In the genomic region with DNA sequence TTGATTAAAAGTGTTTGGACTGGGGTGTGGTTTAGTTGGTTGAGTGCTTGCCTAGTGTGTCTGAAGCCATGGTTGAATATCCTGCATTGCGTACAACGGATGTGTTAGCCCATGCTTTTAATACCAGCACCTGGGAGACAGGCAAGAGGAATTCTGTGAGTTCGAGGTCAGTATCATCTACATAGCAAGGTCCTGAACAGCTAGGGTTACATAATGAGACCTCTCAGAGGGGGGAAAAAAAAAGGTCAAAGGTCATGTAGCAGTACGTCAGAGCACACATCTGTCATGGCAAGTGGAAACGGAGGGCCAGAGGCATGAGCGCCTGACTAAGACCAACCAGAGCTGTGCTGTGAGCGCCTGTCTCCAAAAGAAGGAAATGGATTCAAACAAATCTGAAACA, we compare ENCODE assay signal across 8 mouse cellular contexts. TPM values are rescaled to one million over a fixed set of nuclear protein-coding genes. Genes with fewer than 3 reads are reported as not detected.
A peak's percentile ranks its signal among the peaks of the same experiment; 100 is the strongest.
DNase-seq lines count a peak whose midpoint lies in the region; ATAC-seq and TF ChIP-seq lines count a peak whose summit lies in the region.

No protein-coding gene starts in this region.

- peaks cover 16% of the 10 kb centered on the region for H3K4me1 ChIP-seq in kidney, postnatal 0 days (replicated peaks; ENCODE audit: insufficient read depth, low read length)
- H3K4me1 ChIP-seq in embryonic fibroblast, embryonic 13.5 days (ENCODE audit: control insufficient read depth, insufficient read depth, low read length): peaks cover 13% of the 10 kb centered on the region
- peaks cover 55% of the 10 kb centered on the region for H3K4me1 ChIP-seq in limb, embryonic 13.5 days

- H3K27ac ChIP-seq in kidney, postnatal 0 days: no peak overlapping the region
- no peak overlapping the region; the same call in 1 of the 2 replicates for H3K27ac ChIP-seq in embryonic fibroblast, embryonic 13.5 days (ENCODE audit: insufficient read depth, low read length)
- H3K27ac ChIP-seq in limb, embryonic 13.5 days: no peak overlapping the region

- H3K36me3 ChIP-seq in kidney, postnatal 0 days (ENCODE audit: insufficient read depth, low read length): peaks cover 21% of the 10 kb centered on the region; the same call in 1 of the 2 replicates
- H3K36me3 ChIP-seq in limb, embryonic 13.5 days: peaks cover 55% of the 10 kb centered on the region

- no peaks in the 10 kb centered on the region for H3K9me3 ChIP-seq in kidney, postnatal 0 days (replicated peaks; ENCODE audit: low read length)
- H3K9me3 ChIP-seq in limb, embryonic 13.5 days: no peaks in the 10 kb centered on the region

- no peaks in the 10 kb centered on the region for H3K27me3 ChIP-seq in kidney, postnatal 0 days (ENCODE audit: insufficient read depth, low read length)
- H3K27me3 ChIP-seq in limb, embryonic 13.5 days: no peaks in the 10 kb centered on the region

- no peak for TF ChIP-seq CTCF in kidney, postnatal 0 days (IDR thresholded peaks at IDR 0.05; ENCODE audit: low read depth)
- no peak for TF ChIP-seq CTCF in embryonic fibroblast, embryonic 13.5 days (IDR thresholded peaks at IDR 0.05; ENCODE audit: borderline replicate concordance, insufficient read depth, low read length)

- no peak for ATAC-seq in kidney, postnatal 0 days (replicated peaks; ENCODE audit: low FRiP score, low read depth)
- no peak for ATAC-seq in limb, embryonic 13.5 days (ENCODE audit: low FRiP score, low read depth)

- WGBS in kidney, postnatal 0 days: 42% methylated on average over 7 of the region's 7 CpGs
- 49% methylated on average over 7 of the region's 7 CpGs for WGBS in limb, embryonic 13.5 days

- H3K4me3 ChIP-seq in kidney, postnatal 0 days (replicated peaks; ENCODE audit: low read depth, low read length): no peak overlapping the region
- peak overlapping the region; percentile 21; the same call in 1 of the 2 replicates for H3K4me3 ChIP-seq in embryonic fibroblast, embryonic 13.5 days (ENCODE audit: insufficient read depth, low read length)
- H3K4me3 ChIP-seq in limb, embryonic 13.5 days: peak overlapping the region; percentile 80

- DNase-seq in kidney, postnatal 0 days (ENCODE audit: low spot score): no peak
- no peak for DNase-seq in kidney, adult 18-20 months
- DNase-seq in retina, embryonic 14.5 days (ENCODE audit: low spot score): peak; percentile 40
- DNase-seq in urinary bladder, postnatal 25 days (ENCODE audit: low spot score): no peak
- no peak for DNase-seq in left cerebral cortex, adult 9 months (ENCODE audit: low spot score in 2 of 2)
- DNase-seq in adrenal gland, adult 2 months: no peak

- no peak for TF ChIP-seq POLR2A in embryonic fibroblast, embryonic 13.5 days (IDR thresholded peaks at IDR 0.05; ENCODE audit: low read depth, low read length)

- H3K9ac ChIP-seq in kidney, postnatal 0 days (ENCODE audit: low read depth, low read length): no peak overlapping the region
- H3K9ac ChIP-seq in limb, embryonic 13.5 days: peak overlapping the region; percentile 100

- H3K4me2 ChIP-seq in kidney, postnatal 0 days (ENCODE audit: low read length): peak overlapping the region; percentile 79
- peak overlapping the region; percentile 97 for H3K4me2 ChIP-seq in limb, embryonic 13.5 days (replicated peaks)

RNA-seq across cellular contexts. Expression of gene Nedd4, which starts 3.4 kb away (rescaled TPM):
- 377 and 437 TPM in 2 replicates for polyA plus RNA-seq in kidney, postnatal 0 days (2015; fragmentation: Nextera tagmentation; extraction: Ambion mirVana)
- 1,359 and 1,364 TPM in 2 replicates for polyA plus RNA-seq in embryonic fibroblast, embryonic 13.5 days (2011; ENCODE audit: insufficient read length, low read depth, missing spikeins)
- polyA plus RNA-seq in limb, embryonic 13.5 days (2015; fragmentation: Nextera tagmentation; extraction: Ambion mirVana): 754 and 779 TPM in 2 replicates
- total RNA-seq in adrenal gland, adult 2 months (2021): 100 to 1,000 TPM; 393 to 436 TPM
- polyA plus RNA-seq in adrenal gland, adult 2 months (2012; rRNA removed): 139 and 169 TPM in 2 replicates
